Mouse (Mus musculus) intestine, embryonic 14.5 days (tissue): ENCODE results near the gene Hmcn2. TPM values are rescaled to one million over a fixed set of nuclear protein-coding genes. Genes with fewer than 3 reads are reported as not detected.

Experiments used
- ATAC-seq: fragments of 200-750 bp; cut with Nextera tagmentation; replicated peaks from 2 replicates; pipeline ENCODE4 v1.8.0; 2017; ENCODE audit warnings: low read depth, moderate number of reproducible peaks, moderate TSS enrichment, moderate library complexity; ENCODE audit not compliant: low FRiP score, low TSS enrichment
- DNase-seq: peaks from one replicate; pipeline ENCODE4 v3.0.0-alpha.2; 2018; ENCODE audit warnings: low spot score
- H3K27ac ChIP-seq: fragments of 300-500 bp; sonication (generic); 2 replicates; pipeline ENCODE4 v1.5.1; 2014; ENCODE audit warnings: low read depth, mild to moderate bottlenecking, control low read depth
- H3K27me3 ChIP-seq: fragments of 300-500 bp; sonication (generic); replicated peaks from 2 replicates; pipeline ENCODE4 v1.6.1; 2014; ENCODE audit warnings: low read length, control low read depth; ENCODE audit not compliant: control insufficient read depth, insufficient read depth
- H3K36me3 ChIP-seq: fragments of 300-500 bp; sonication (generic); 2 replicates; pipeline ENCODE4 v1.6.1; 2014; ENCODE audit warnings: low read length, control low read depth; ENCODE audit not compliant: control insufficient read depth, insufficient read depth
- H3K4me1 ChIP-seq: fragments of 300-500 bp; sonication (generic); replicated peaks from 2 replicates; pipeline ENCODE4 v1.6.1; 2014; ENCODE audit warnings: low read length, control low read depth, mixed read lengths; ENCODE audit not compliant: control insufficient read depth, insufficient read depth
- H3K4me2 ChIP-seq: fragments of 300-500 bp; sonication (generic); 2 replicates; pipeline ENCODE4 v1.6.1; 2014; ENCODE audit warnings: low read length
- H3K4me3 ChIP-seq: fragments of 300-500 bp; sonication (generic); 2 replicates; pipeline ENCODE4 v1.5.1; 2014; ENCODE audit warnings: low read depth, low read length, control low read depth, mixed read lengths
- H3K9ac ChIP-seq: fragments of 300-500 bp; sonication (generic); 2 replicates; pipeline ENCODE4 v1.6.1; 2014; ENCODE audit warnings: mild to moderate bottlenecking, low read length
- H3K9me3 ChIP-seq: fragments of 300-500 bp; sonication (generic); 2 replicates; pipeline ENCODE4 v1.6.1; 2016; ENCODE audit warnings: low read length, control low read depth; ENCODE audit not compliant: control insufficient read depth
- WGBS: fragments of 180-500 bp; shearing (Covaris S2); extraction: QIAGEN DNeasy Blood & Tissue Kit; methylation state at CpG from one replicate; pipeline ENCODE4 v1.1.7; 2014; 5-methylcytosine and 5-hydroxymethylcytosine counted together
- polyA plus RNA-seq: library from polyadenylated mRNA; unstranded; fragments of >200 nt; fragmentation: Nextera tagmentation; extraction: Ambion mirVana; gene quantifications from 2 replicates; pipeline ENCODE4 v1.2.1, GENCODE M21; 2014

The Hmcn2 gene
- polyA plus RNA-seq, 1 experiment from 2014 or later = 10.0 TPM

DNA sequence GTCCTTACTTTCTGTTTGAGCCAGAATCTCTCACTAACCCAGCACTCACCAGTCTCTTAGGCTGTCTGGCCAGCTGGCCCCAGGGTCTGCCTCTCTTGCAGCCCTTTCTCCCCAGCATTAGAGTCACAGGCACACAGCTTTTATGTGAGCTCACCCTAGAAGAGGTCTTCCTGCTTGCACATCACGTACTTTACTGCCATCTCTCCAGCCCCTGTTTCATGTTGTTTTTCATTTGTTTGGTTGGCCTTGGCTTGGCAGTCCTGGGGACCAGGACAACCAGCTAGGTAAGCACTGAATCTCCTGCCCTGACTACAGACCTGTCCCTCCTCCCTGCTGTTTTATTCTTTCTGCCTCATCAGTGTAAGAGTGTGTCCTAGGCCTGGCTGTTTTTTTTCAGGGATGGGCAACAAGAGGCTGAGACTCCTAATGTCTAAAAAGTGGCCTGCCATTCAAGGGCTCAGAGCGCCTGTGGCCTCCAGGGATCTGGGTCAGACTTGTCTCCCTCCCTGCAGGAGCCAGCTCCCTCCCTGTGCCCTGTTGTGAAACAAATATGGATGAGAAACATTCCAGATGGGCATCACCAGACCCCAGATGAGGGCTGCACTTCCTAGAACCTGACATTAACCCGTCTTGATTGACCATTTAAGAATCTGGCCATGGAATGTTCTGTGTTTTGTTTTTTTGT is 134.7 kb downstream of the Hmcn2 start:
- H3K4me2 ChIP-seq = no peak overlapping the region
- no peak overlapping the region for H3K4me3 ChIP-seq
- DNase-seq = no peak
- peak overlapping the region; percentile 64 for H3K27ac ChIP-seq
- no peak overlapping the region for H3K9ac ChIP-seq
- H3K36me3 ChIP-seq = no peaks in the 10 kb centered on the region
- H3K4me1 ChIP-seq = peaks cover 23% of the 10 kb centered on the region
- no peaks in the 10 kb centered on the region for H3K27me3 ChIP-seq
- no peaks in the 10 kb centered on the region for H3K9me3 ChIP-seq
- WGBS = 48% methylated on average over 3 of the region's 3 CpGs
- ATAC-seq = no peak

DNA sequence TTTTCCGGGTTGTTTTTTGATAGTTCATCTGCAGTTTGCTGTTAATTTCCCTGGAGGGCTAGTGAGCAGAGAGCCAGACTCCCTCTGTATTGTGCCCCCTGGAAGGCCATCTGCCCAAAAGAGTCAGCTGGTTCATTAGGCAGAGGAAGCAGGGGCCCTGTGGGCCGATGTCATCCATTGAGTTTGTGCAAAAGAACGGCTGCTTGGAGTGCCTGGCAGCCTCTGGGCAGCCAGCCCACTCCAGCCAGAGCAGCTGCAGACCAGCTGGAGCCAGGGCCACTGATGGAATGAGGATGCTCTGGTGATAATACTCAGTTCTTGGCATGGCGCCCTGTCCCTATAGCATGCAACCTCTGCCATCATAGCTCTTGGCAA is 135.2 kb downstream of the Hmcn2 start:
- Histone ChIP-seq H3K9me3 (no peaks in the 10 kb centered on the region), H3K36me3 (no peaks in the 10 kb centered on the region), H3K27ac (no peak overlapping the region; the same call in 1 of the 2 replicates), H3K4me1 (peaks cover 27% of the 10 kb centered on the region), H3K4me3 (no peak overlapping the region), H3K9ac (no peak overlapping the region), H3K4me2 (no peak overlapping the region), H3K27me3 (no peaks in the 10 kb centered on the region)
- peak; percentile 65 for ATAC-seq
- WGBS = 54% methylated on average over 4 of the region's 4 CpGs
- no peak for DNase-seq

DNA sequence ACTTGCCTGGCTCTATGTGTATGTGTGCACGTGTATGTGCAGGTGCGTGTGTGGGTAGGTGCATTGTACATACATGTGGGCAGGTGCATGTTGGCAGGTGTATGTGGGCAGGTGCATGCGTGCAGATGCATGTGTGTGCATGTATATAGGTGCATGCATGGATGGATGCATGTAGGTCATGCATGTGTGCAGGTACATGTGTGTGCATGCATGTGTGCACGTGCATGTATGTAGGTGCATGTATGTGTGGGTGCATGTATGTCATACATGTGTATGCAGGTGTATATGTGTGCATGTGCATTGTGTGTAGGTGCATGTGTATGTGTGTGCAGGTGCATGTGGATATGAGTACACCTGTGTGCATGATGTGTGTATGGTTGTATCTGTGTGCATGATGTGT is 135.7 kb downstream of the Hmcn2 start:
- H3K4me3 ChIP-seq = no peak overlapping the region
- H3K27me3 ChIP-seq = no peaks in the 10 kb centered on the region
- no peak overlapping the region for H3K4me2 ChIP-seq
- no peak overlapping the region for H3K27ac ChIP-seq
- H3K9ac ChIP-seq = no peak overlapping the region
- no peaks in the 10 kb centered on the region for H3K9me3 ChIP-seq
- DNase-seq (no peak), ATAC-seq (no peak; the same call in 1 of the 2 replicates)
- H3K4me1 ChIP-seq = peaks cover 28% of the 10 kb centered on the region
- WGBS = 93% methylated on average over 4 of the region's 4 CpGs
- H3K36me3 ChIP-seq = no peaks in the 10 kb centered on the region

DNA sequence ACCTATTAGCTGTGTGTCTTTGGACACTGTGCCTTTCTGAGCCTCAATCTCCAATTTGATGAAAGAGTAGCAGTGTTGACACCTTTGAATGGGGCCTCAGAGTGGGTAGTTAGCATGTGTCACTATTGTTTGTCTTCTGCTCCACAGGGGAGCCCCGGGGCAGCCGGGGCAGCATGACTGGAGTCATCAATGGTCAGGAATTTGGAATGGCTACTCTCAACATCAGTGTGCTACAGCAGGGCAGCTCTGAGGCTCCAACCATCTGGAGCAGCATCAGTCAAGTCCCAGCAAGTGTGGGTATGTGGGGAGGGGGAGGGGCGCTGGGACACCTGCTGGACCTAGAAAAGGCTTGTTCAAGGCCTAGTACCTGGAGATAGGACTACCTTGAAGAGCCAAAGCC is 136.4 kb downstream of the Hmcn2 start:
- Histone ChIP-seq H3K9me3 (no peaks in the 10 kb centered on the region), H3K4me1 (peaks cover 28% of the 10 kb centered on the region), H3K4me3 (no peak overlapping the region), H3K27me3 (no peaks in the 10 kb centered on the region), H3K27ac (no peak overlapping the region), H3K4me2 (no peak overlapping the region), H3K36me3 (no peaks in the 10 kb centered on the region), H3K9ac (no peak overlapping the region)
- no peak for ATAC-seq
- 60% methylated on average over 3 of the region's 3 CpGs for WGBS
- no peak for DNase-seq

DNA sequence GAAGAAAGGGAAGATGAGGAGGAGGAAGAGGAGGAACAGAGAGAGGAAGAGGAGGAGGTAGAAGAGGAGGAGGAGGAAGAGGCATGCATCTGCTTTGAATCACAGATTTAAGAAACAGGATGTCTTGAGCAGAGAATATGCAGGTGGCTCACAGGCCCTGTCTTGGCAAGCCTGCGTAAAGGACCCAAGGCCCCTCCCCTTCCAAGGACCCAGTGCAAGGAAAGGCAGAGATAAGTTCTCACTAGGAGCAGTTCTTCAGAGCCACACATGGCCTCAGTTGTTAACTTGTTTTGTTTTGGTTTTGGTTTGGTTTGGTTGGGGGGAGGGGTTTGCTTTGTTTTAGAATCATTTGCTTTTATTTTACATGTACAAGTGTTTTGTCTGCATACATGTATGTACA is 137.3 kb downstream of the Hmcn2 start:
- WGBS = 14% methylated on average over 1 of the region's 1 CpGs
- Histone ChIP-seq H3K9ac (no peak overlapping the region), H3K4me2 (no peak overlapping the region), H3K27ac (no peak overlapping the region), H3K27me3 (no peaks in the 10 kb centered on the region), H3K4me3 (no peak overlapping the region), H3K4me1 (peaks cover 28% of the 10 kb centered on the region), H3K36me3 (no peaks in the 10 kb centered on the region), H3K9me3 (no peaks in the 10 kb centered on the region)
- ATAC-seq (no peak), DNase-seq (no peak)

DNA sequence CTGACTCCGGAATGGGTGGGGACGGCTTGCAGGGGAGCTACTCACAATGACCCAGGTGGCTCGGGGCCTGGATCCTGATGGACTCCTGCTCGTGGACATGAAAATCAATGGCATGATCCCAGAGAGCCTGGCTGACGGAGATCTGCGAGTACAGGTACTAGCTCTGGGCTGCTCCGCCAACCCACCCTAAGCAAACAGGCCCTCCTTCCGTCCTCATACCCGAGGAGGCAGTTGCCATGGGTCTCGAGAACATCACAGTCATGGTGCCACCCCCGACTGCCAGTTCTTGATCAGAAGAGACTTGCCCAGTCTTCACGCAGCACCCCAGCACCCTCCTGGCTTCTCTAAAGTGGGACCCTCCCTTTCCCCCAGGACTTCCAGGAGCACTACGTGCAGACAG is 138.8 kb downstream of the Hmcn2 start:
- no peak overlapping the region for H3K4me2 ChIP-seq
- DNase-seq (no peak), ATAC-seq (no peak)
- no peaks in the 10 kb centered on the region for H3K36me3 ChIP-seq
- H3K9me3 ChIP-seq = no peaks in the 10 kb centered on the region
- 76% methylated on average over 13 of the region's 13 CpGs for WGBS
- peaks cover 28% of the 10 kb centered on the region for H3K4me1 ChIP-seq
- no peak overlapping the region for H3K4me3 ChIP-seq
- H3K27me3 ChIP-seq = no peaks in the 10 kb centered on the region
- H3K9ac ChIP-seq = no peak overlapping the region
- H3K27ac ChIP-seq = no peak overlapping the region

DNA sequence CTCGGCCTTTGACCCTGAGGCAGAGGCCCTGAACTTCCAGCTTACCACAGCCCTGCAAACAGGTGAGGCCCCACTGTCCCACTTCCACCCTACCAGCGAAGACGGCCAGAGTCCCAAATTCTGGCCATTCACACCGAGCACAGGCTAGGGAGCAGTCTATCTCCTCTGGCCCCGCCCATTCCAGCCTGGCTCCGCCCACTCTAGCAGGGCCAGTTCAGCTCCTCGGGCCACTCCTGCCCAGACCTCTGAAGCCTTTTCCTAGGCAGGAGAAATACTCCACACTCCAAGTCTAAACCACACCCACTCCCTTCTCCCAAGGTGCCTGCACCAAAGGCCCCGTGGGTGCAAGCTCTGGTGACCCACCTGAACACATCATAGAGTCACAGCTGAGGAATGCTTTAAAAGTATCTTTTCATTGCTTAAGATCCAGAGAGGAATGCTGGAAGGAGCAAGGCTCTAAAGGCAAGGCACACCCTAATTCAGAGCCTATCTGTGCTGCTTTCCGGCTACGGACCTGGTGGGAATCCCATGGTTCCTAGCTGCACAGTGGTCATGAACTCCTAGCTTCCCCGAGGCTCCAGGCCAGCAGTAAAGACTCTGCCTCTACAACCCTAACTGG is 139.5 kb downstream of the Hmcn2 start:
- H3K4me3 ChIP-seq = no peak overlapping the region
- H3K4me1 ChIP-seq = peaks cover 28% of the 10 kb centered on the region
- ATAC-seq (no peak; the same call in 1 of the 2 replicates), DNase-seq (no peak)
- 31% methylated on average over 11 of the region's 11 CpGs for WGBS
- H3K4me2 ChIP-seq = no peak overlapping the region
- no peak overlapping the region for H3K9ac ChIP-seq
- no peaks in the 10 kb centered on the region for H3K9me3 ChIP-seq
- H3K27ac ChIP-seq = no peak overlapping the region
- no peaks in the 10 kb centered on the region for H3K27me3 ChIP-seq
- no peaks in the 10 kb centered on the region for H3K36me3 ChIP-seq

DNA sequence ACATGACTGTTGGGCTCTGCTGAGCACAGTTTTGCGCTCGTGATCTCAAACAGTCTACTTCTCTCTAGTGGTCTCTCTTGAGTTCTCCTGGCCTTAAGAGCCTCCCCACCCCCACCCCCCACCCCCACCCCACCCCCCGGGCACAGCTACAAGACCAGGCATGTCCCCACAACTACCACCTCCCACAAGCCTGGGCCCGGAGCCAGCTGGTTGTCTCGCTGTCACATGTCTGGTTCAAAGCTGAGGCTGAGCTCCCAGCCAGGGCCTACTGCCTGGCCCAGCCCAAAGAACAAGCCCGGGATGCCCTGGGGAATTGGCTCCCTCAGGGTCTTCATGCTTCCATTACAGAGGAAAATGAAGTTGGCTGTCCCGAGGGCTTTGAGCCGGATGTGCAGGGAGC is 140.1 kb downstream of the Hmcn2 start:
- Histone ChIP-seq H3K4me1 (peaks cover 24% of the 10 kb centered on the region), H3K27me3 (no peaks in the 10 kb centered on the region), H3K4me3 (no peak overlapping the region), H3K9me3 (no peaks in the 10 kb centered on the region), H3K9ac (no peak overlapping the region), H3K27ac (no peak overlapping the region), H3K4me2 (no peak overlapping the region), H3K36me3 (no peaks in the 10 kb centered on the region)
- ATAC-seq (no peak), DNase-seq (no peak)
- WGBS = 69% methylated on average over 8 of the region's 8 CpGs

DNA sequence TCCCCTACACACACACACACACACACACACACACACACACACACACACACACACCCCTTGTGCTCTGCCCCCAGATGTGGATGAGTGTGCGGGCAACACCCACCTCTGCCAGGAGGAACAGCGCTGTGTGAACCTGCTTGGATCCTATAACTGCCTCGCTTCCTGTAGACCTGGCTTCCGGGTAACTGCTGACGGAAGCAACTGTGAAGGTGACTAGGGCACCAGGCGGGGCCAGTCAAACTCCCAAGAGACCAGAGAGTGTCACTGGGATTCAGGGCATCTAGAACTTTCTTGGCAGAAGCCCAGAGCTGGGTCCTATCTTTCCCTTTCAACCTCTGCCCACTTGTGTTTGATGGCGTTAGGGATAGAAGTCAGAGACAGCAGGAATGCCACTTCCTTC is 141.2 kb downstream of the Hmcn2 start:
- Histone ChIP-seq H3K27me3 (0 out of 2 replicates have a peak, but pooled peaks cover 5% of the 10 kb centered on the region), H3K4me1 (peaks cover 17% of the 10 kb centered on the region), H3K36me3 (no peaks in the 10 kb centered on the region), H3K4me3 (no peak overlapping the region), H3K9ac (no peak overlapping the region), H3K27ac (no peak overlapping the region), H3K9me3 (no peaks in the 10 kb centered on the region), H3K4me2 (no peak overlapping the region)
- 84% methylated on average over 7 of the region's 7 CpGs for WGBS
- ATAC-seq (no peak), DNase-seq (no peak)
